Mouse (Mus musculus) forebrain, embryonic 10.5 days (tissue): ENCODE data around the gene Tbata. TPM values are rescaled to one million over a fixed set of nuclear protein-coding genes. Genes with fewer than 3 reads are reported as not detected.

Experiments used
- DNase-seq: peaks from one replicate; pipeline ENCODE4 v3.0.0-alpha.2; 2017; ENCODE audit warnings: low spot score; ENCODE audit errors: extremely low spot score
- H3K27ac ChIP-seq: fragments of 300-500 bp; sonication (generic); 2 replicates; pipeline ENCODE4 v1.5.1; 2016; ENCODE audit warnings: mild to moderate bottlenecking
- H3K27me3 ChIP-seq: fragments of 300-500 bp; sonication (generic); 2 replicates; pipeline ENCODE4 v1.6.1; 2016; ENCODE audit warnings: mild to moderate bottlenecking; ENCODE audit not compliant: poor library complexity, severe bottlenecking
- H3K36me3 ChIP-seq: fragments of 300-500 bp; sonication (generic); replicated peaks from 2 replicates; pipeline ENCODE4 v1.6.1; 2016; ENCODE audit warnings: mild to moderate bottlenecking, moderate library complexity
- H3K4me1 ChIP-seq: fragments of 300-500 bp; sonication (generic); 2 replicates; pipeline ENCODE4 v1.6.1; 2016
- H3K4me3 ChIP-seq: fragments of 300-500 bp; sonication (generic); 2 replicates; pipeline ENCODE4 v1.5.1; 2016; ENCODE audit warnings: mild to moderate bottlenecking, moderate library complexity
- H3K9me3 ChIP-seq: fragments of 300-500 bp; sonication (generic); 2 replicates; pipeline ENCODE4 v1.6.1; 2016; ENCODE audit warnings: mild to moderate bottlenecking, moderate library complexity
- WGBS: fragments of 180-500 bp; shearing (Covaris S2); methylation state at CpG from one replicate; pipeline ENCODE4 v1.1.7; 2016; 5-methylcytosine and 5-hydroxymethylcytosine counted together
- polyA plus RNA-seq: library from polyadenylated mRNA; unstranded; fragments of >200 nt; fragmentation: Nextera tagmentation; extraction: Ambion mirVana; gene quantifications from 2 replicates; pipeline ENCODE4 v1.2.1, GENCODE M21; 2016

Gene Tbata
- not detected in 2 replicates for polyA plus RNA-seq

DNA sequence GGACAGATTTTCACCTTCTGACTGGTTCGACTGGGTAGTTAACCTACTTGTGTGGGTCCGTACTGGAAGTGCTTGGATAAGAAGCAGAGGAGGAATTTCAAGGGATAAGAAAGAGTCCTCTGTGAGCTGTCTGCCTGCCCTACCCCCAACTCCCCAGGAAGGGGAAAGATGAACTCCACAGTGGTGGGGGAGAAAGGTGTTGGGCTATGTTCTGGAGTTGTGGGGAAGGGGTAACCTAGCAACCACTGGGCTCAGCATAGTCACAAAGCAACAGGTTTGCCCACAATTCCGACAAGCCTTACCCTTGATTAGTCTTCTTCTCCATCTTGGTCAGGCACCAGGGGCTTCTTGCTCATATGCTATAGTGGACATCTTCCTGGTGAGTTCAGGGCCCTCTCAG is at the start of gene Tbata:
Gene Tbata (plus strand): TSS at position 301 of the 400 bp plus-strand sequence.
- no peaks in the 10 kb centered on the region for H3K9me3 ChIP-seq
- H3K36me3 ChIP-seq, result no peaks in the 10 kb centered on the region
- no peak for DNase-seq
- no peak within 1 kb of the TSS for H3K27ac ChIP-seq
- WGBS, result 70% methylated on average over 3 of the region's 3 CpGs
- peaks cover 24% of the 10 kb centered on the region for H3K4me1 ChIP-seq
- no peak within 1 kb of the TSS for H3K4me3 ChIP-seq
- peaks cover 28% of the 10 kb centered on the region for H3K27me3 ChIP-seq

DNA sequence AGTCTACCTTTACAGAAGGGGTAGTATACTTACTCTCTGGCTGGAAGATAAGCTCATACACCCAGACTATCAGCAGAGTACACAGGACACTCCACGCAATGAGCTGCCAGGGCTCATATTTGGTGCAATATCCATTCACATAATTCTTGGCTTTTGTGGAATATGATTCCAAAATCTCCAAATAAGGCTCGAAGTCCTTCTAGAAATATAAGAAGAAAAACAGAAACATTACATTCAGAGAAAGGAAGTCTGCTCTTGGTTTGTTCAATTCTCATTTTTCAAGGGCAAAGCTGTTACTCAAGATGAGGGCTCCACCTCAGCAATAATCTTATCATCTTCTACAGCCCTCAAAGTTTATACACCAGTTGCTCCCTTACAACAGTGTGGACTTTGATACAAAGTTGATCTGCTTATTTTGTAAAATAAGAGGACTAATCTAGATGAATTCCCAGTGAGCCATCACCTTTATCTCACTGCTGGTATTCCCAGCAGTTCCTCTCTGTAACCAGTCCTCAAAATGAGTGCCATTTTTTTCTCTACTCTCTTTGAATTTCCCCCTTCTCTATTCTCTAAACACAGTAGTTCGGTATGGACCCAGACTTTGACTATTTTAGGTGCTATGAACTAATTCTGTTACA is 48.4 kb upstream of the Tbata start:
- H3K27me3 ChIP-seq, result no peaks in the 10 kb centered on the region
- 96% methylated on average over 3 of the region's 3 CpGs for WGBS

DNA sequence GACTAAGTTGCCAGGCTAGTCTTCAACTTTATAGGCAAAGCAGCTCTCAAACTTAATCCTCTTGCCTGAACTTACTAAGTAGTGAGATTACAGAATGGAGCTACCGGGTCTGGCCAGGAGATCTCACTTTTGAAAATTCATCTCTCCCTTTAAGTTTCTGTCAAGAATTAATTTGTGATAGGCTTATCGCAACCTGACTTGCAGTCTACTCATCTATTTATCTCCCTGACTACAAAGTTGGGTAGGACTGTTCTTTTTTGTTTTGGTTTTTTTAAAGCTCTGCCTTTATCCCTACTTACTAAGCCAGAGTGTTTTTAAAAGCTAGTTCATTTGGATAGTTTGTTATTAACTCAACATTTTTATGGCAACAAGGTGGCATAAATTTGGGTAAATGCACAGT is 47.3 kb upstream of the Tbata start:
- H3K4me1 ChIP-seq, result no peaks in the 10 kb centered on the region
- no peaks in the 10 kb centered on the region for H3K27me3 ChIP-seq
- no peak overlapping the region for H3K4me3 ChIP-seq
- H3K27ac ChIP-seq, result no peak overlapping the region
- WGBS, result 91% methylated on average over 2 of the region's 2 CpGs
- DNase-seq, result no peak
- peaks cover 38% of the 10 kb centered on the region for H3K36me3 ChIP-seq
- no peaks in the 10 kb centered on the region for H3K9me3 ChIP-seq

More for the DNA sequence above, 48.4 kb upstream of the Tbata start:
- DNase-seq, result no peak
- Histone ChIP-seq H3K36me3 (peaks cover 44% of the 10 kb centered on the region), H3K4me1 (no peaks in the 10 kb centered on the region), H3K4me3 (no peak overlapping the region), H3K27ac (no peak overlapping the region), H3K9me3 (no peaks in the 10 kb centered on the region)

DNA sequence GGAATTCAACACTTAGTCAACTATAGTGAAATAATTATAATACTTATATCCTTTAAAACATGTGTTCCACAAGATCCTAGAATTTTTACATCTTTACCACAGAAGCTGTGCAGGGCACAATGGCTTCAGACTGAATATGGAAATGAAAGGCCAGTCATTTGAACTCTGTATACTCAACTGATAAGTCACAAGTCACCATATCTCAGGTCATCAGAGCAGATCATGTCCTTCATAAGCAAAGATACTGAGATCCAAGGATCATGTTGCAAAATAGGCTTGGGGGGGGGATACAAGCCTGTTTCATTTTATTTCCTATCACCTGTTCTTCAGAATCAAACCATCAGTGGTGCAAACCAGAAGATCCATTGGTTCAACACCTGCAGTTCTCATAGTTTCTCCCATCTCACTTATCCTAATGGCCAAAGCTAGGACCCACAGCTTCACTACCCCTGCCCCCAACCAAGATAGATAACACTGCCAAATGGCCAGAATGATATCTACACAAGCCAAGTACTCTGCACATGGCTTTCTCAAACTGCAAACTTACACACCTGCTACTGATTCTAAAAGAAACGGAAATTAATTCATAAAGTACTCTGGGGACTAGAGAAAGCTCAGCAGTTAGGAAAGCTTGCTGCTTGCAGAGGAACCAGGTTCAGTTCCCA is 42.9 kb upstream of the Tbata start:
- no peak overlapping the region for H3K4me3 ChIP-seq
- no peaks in the 10 kb centered on the region for H3K4me1 ChIP-seq
- no peaks in the 10 kb centered on the region for H3K9me3 ChIP-seq
- no peaks in the 10 kb centered on the region for H3K27me3 ChIP-seq
- H3K36me3 ChIP-seq, result peaks cover 33% of the 10 kb centered on the region
- no peak for DNase-seq
- no peak overlapping the region for H3K27ac ChIP-seq
- WGBS, result 89% methylated on average over 1 of the region's 1 CpGs

DNA sequence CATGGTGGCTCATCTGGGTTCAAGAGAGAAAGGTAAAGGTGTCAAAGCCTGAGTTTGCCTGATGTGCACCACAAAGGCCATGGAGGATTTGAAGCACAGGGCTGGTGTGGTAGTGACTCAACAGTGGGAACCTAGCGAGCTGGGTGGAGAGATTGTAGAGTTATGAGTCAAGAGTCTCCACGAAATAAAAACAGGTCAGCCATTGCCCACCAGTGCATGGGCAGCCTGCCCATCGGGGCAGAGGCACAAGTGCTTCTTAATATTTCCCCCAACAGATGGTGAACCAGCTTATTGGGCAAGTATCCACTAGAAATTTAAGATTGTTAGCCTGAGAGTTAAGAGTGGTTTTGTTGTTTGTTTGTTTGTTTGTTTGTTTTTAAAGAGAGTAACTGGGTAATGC is 40.8 kb upstream of the Tbata start:
- Histone ChIP-seq H3K4me1 (no peaks in the 10 kb centered on the region), H3K27me3 (no peaks in the 10 kb centered on the region), H3K36me3 (peaks cover 33% of the 10 kb centered on the region), H3K9me3 (no peaks in the 10 kb centered on the region), H3K27ac (no peak overlapping the region), H3K4me3 (no peak overlapping the region)
- WGBS, result 83% methylated on average over 3 of the region's 3 CpGs
- no peak for DNase-seq

DNA sequence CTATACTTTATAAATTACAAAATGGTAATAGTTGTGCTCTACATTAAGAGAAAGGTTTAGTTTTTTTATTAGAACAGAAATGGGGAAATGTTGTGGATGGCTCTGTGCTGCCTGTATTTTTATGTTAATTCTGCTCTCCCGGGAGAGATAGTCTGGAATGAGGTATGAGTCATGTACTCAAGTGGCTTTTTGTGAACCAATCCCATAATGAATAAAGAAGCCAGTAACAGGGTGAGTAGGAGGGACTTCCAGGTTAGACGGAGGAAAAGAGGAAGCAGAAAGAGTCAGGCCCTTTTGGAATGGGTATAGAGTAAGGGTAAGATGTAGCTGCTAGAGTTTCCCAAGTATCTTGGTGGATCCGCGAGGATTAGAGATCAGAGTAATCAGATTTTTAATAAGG is 37.7 kb upstream of the Tbata start:
- no peak for DNase-seq
- H3K27me3 ChIP-seq, result no peaks in the 10 kb centered on the region

DNA sequence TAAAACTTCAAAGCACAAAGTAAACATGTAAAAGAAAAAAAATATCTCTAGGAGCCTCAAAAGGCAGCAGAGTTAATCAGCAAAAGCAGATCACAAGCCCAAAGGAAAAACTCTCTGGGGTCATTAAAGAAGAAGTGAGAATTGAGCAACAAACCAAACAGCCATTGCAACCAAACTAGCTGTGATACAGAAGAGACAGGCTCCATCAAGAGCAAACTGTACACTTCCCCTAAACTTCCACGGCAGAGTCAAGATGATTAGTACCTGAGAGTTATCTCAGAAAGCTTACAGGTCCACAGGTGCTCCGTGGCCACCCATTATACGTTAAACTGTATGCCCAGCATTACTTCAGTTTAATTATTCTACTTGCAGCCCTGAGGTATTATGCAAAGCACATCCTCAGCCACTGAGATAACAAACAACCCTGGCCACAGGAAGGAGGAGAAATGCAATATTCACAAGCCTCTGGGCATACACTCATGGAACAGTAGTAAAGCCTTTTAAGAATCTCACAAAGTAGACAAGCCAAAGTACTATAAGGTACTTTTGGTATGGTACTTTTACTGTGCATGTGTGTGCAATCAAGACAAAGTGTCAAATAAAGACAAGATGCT is 36.4 kb upstream of the Tbata start:
- Histone ChIP-seq H3K27ac (no peak overlapping the region), H3K36me3 (peaks cover 28% of the 10 kb centered on the region), H3K4me3 (no peak overlapping the region), H3K9me3 (no peaks in the 10 kb centered on the region), H3K4me1 (no peaks in the 10 kb centered on the region), H3K27me3 (no peaks in the 10 kb centered on the region)
- DNase-seq, result no peak
- WGBS, result 62% methylated on average over 3 of the region's 3 CpGs

More for the DNA sequence above, 37.7 kb upstream of the Tbata start:
- 85% methylated on average over 4 of the region's 4 CpGs for WGBS
- no peaks in the 10 kb centered on the region for H3K9me3 ChIP-seq
- H3K36me3 ChIP-seq, result peaks cover 26% of the 10 kb centered on the region
- H3K4me3 ChIP-seq, result no peak overlapping the region
- H3K4me1 ChIP-seq, result no peaks in the 10 kb centered on the region
- no peak overlapping the region for H3K27ac ChIP-seq

DNA sequence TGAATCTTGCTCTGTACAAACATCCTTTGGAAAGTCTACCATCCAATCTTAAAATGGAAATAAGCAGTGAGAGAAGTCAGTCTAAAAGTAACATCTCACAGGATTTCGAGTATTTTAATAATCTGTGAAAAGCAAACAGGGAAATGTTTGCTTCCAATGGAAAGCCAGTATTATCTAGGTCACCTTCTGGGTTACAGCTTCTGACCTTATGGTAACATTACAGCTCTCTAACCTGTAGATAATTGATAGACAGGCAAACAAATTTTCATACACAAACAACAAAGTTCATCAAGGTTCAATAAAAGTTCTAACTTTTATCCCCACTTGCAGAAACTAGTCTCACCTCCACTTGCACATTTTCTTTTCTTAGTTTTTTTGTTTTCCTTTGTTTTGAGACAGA is 34.2 kb upstream of the Tbata start:
- 74% methylated on average over 1 of the region's 1 CpGs for WGBS
- Histone ChIP-seq H3K36me3 (peaks cover 18% of the 10 kb centered on the region), H3K27ac (no peak overlapping the region), H3K4me1 (no peaks in the 10 kb centered on the region), H3K27me3 (no peaks in the 10 kb centered on the region), H3K9me3 (no peaks in the 10 kb centered on the region), H3K4me3 (no peak overlapping the region)
- no peak for DNase-seq

DNA sequence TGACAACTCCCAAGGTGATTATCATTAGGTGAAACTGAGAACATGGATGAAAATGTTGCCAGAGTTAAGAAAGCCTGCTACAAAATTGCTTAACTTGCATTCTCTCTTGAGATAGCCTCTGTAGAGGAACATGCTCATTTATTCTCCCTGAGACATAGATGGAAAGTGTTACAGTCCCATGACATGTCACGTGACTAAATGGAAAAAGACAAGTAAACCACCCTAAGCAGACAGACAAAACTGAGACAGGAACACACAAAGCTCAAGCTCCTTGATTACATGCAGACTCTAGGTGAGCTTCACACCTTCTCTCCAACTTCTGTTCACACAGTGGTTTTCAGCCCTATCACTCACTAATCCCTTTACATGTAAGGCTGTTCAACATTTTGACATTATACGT is 28.4 kb upstream of the Tbata start:
- Histone ChIP-seq H3K4me1 (peaks cover 32% of the 10 kb centered on the region), H3K27ac (no peak overlapping the region), H3K4me3 (no peak overlapping the region), H3K36me3 (peaks cover 20% of the 10 kb centered on the region; the same call in 1 of the 2 replicates), H3K27me3 (no peaks in the 10 kb centered on the region), H3K9me3 (no peaks in the 10 kb centered on the region)
- 88% methylated on average over 2 of the region's 2 CpGs for WGBS
- DNase-seq, result no peak

DNA sequence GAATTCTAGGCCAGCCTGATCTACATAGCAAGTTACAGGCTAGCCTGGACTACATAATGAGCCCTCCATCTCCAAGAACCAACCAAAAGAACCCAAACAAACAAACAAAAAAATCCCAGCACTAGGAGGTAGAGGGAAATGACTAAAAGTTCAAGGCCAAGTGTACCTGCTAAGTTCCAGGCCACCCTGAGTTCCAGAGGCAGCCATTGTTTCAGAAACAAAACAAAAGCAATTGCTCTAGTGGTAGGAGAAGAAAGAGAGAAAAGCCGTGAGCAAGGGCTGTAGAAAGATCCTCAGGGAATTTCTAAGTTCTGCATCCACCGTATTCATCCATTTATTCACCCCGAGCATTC is 26.0 kb upstream of the Tbata start:
- no peaks in the 10 kb centered on the region for H3K27me3 ChIP-seq
- peak overlapping the region; percentile 80 for H3K4me3 ChIP-seq
- DNase-seq, result no peak
- peaks cover 36% of the 10 kb centered on the region for H3K4me1 ChIP-seq
- H3K27ac ChIP-seq, result peak overlapping the region; percentile 94
- WGBS, result 0% methylated on average over 3 of the region's 3 CpGs
- peaks cover 10% of the 10 kb centered on the region; the same call in 1 of the 2 replicates for H3K36me3 ChIP-seq
- no peaks in the 10 kb centered on the region for H3K9me3 ChIP-seq

DNA sequence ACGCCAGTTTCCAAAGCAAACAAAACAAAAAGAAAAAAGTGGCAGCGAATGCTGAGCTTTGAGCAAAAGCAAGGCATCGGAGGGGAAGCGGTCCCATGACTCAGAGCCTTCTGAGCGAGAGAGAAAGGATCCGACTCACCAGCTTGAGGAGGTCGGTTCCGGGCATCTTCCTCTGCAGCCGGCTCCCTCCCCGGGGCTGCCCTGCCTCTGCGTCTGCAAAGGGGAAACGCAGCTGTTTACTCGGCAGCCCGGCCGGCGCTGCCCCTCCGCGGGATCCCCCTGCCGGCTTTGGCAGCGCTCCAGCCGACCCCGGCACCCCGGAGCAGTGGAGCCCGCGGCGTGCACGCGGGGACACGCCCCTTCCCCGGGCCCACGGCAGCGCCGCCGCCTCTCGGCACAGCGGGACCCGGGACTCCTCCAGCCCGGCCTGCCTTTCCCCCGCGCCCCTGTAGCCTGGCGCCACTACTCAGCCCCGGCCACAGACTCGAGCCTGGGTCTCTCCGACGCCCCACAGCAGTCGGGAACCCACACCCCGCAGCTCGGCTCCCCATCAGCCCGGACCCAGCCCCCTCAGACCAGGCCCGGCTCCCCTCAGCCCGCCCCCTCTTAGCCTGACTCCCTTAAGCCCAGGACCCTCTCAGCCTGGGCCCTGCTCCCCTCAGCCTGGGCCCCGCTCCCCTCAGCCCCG is 25.5 kb upstream of the Tbata start:
- H3K27me3 ChIP-seq, result no peaks in the 10 kb centered on the region
- WGBS, result under 1% methylated on average over 52 of the region's 53 CpGs
- peak; percentile 66 for DNase-seq
- peaks cover 10% of the 10 kb centered on the region; the same call in 1 of the 2 replicates for H3K36me3 ChIP-seq
- H3K9me3 ChIP-seq, result no peaks in the 10 kb centered on the region
- peak overlapping the region; percentile 94 for H3K27ac ChIP-seq
- H3K4me3 ChIP-seq, result peak overlapping the region; percentile 80
- peaks cover 36% of the 10 kb centered on the region for H3K4me1 ChIP-seq

DNA sequence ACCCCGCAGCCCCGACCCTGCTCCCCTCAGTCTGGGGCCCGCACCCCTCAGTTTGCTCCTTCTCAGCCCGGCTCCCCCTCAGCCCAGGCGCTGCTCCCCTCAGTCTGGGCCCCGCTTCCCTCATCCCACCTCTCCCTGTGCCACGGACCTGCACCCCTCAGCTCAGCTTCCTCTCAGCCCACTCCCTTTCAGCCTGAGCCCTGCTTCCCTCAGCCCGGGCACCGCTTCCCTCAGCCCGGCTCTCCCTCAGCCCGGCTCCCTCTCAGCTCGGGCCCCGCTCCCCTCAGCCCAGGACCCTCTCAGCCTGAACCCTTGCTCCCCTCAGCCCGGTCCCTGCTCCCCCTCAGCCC is 25.0 kb upstream of the Tbata start:
- H3K27me3 ChIP-seq, result no peaks in the 10 kb centered on the region
- peak overlapping the region; percentile 80 for H3K4me3 ChIP-seq
- H3K27ac ChIP-seq, result peak overlapping the region; percentile 94
- peaks cover 8% of the 10 kb centered on the region; the same call in 1 of the 2 replicates for H3K36me3 ChIP-seq
- peaks cover 36% of the 10 kb centered on the region for H3K4me1 ChIP-seq
- no peaks in the 10 kb centered on the region for H3K9me3 ChIP-seq
- 1% methylated on average over 14 of the region's 14 CpGs for WGBS
- peak; percentile 50 for DNase-seq
